Mouse (Mus musculus) cerebellum, adult 2 months (tissue): Measurements from ENCODE around the gene Serp2.

Source experiments
- CTCF ChIP-seq: fragments of 200-500 bp; IDR thresholded peaks from 2 replicates; pipeline ENCODE4 v1.5.1; 2011; ENCODE audit warnings: low read depth, mild to moderate bottlenecking, control low read depth, low read length, moderate library complexity, borderline replicate concordance; ENCODE audit not compliant: insufficient read depth
- POLR2A ChIP-seq: fragments of 200-500 bp; IDR thresholded peaks from 2 replicates; pipeline ENCODE4 v1.6.1; 2011; ENCODE audit warnings: low read length, control low read depth, borderline replicate concordance; ENCODE audit not compliant: insufficient read depth

GRCm38 (mm10) chr14:76506425-76507205 lies 50.1 kb downstream of the Serp2 start:
- TF ChIP-seq POLR2A (no peak), CTCF (no peak)
